Mouse (Mus musculus) mature B cell (primary cell): ENCODE results near the gene Sept3.

Source experiments
- in situ Hi-C: fragments of 300-500 bp; cut with MboI; formaldehyde crosslinking; loops from 2 replicates; pipeline ENCODE4 v1.14.3; 2019

The Sept3 gene

DNA sequence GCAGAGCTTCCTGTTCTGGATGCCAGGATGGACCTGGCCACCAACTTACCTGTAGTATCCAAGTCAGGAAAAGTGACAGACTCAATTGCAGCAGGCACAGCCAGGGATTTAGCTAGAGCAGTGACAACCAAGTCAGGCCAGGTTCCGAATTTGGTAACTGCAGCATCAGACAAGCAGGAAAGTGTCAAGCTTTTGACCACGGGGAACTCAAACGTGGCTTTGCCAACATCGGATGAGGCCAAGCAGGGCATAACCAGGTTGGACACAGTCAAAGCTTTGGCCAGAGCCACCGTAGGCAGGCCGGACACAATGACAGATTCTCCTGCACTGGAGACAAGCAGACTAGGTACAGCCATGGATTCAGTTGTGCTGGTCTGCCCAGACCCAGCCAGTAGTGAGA lies 2.4 kb upstream of the Sept3 start:
- in situ Hi-C loops: no loop called here

- in situ Hi-C loops: loop anchor here (25.0 kb wide), 1 partner anchor 512 kb away; the partner anchor contains the start of gene Cyp2d26
These were observed 521 bp downstream of the Sept3 start for GRCm38 (mm10) chr15:82274927-82275901.

DNA sequence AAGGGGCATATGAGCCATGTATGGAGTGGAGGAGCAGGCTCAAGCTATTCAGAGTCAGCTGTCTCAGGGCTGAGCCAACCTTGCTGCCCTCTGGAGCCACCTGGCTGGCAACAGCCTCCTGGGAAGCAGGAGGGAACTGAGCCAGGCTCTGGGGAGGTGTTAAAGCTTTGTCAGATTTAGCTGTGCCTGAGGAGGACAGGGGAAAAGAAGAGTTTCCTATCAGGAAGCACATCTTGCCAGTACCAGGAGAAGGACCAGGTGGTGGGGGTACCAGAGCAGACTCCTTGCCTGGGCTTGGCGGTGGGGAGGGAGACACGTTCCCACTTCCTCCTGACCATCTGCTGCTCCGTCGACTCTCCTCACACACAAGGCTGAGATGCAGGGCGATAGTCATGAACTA lies 2.9 kb downstream of the Sept3 start:
- in situ Hi-C loops: loop anchor here (25.0 kb wide), 1 partner anchor 510 kb away; the partner anchor contains the start of gene Cyp2d26

DNA sequence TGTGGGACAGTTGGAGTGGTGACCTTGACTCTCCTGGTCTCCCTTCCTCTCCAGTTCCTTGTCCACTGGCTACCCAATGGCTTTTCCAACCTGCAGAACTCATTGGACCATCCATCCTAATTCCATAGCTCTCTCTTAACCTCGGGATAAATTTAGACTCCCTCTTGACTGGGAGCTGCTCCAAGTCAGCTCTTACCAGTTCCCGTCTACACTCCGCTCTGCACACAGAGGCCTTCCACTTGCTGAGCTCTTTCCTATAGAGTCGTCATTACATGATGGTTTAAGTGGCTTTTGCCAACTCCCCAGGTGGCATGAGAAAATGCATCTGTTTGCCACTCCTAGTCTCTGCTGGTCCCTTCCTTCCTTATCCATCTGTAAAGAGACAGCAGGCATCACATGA lies 5.9 kb downstream of the Sept3 start:
- in situ Hi-C loops: loop anchor here (25.0 kb wide), 1 partner anchor 507 kb away; the partner anchor contains the start of gene Cyp2d26

GRCm38 (mm10) chr15:82286157-82286556 lies 11.5 kb downstream of the Sept3 start:
- in situ Hi-C loops: loop anchor here (25.0 kb wide), 1 partner anchor 501 kb away; the partner anchor contains the start of gene Cyp2d26

- in situ Hi-C loops: loop anchor here (25.0 kb wide), 1 partner anchor 497 kb away; the partner anchor contains the start of gene Cyp2d26
These were observed 15.6 kb downstream of the Sept3 start for GRCm38 (mm10) chr15:82290252-82290651.

- in situ Hi-C loops: loop anchor here (25.0 kb wide), 1 partner anchor 494 kb away; the partner anchor contains the start of gene Cyp2d26
These were observed 18.2 kb downstream of the Sept3 start for GRCm38 (mm10) chr15:82292851-82293250.

DNA sequence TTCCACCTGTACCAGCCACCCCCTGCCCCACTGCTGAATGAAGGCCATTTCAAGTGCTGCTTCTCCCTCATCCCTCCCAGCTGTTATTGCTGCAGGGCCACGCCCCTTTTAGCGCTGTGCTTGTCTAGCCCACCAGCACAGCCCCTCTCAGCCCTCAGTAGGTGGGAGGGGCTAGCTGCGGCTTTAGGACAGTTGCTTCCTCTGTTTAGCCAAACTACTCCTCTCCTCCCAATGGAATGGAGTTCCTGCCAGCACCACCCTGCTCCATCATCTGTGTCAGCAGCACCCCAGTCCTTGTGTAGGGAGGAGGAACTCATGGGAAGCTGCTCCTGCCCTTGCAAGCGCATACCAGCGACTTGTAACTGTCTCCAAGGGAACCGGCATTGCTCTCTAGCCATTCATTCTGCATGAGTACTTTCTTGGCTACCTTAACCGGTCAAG lies 18.6 kb downstream of the Sept3 start:
- in situ Hi-C loops: loop anchor here (25.0 kb wide), 1 partner anchor 494 kb away; the partner anchor contains the start of gene Cyp2d26

GRCm38 (mm10) chr15:82294059-82294458 lies 19.4 kb downstream of the Sept3 start:
- in situ Hi-C loops: loop anchor here (25.0 kb wide), 1 partner anchor 493 kb away; the partner anchor contains the start of gene Cyp2d26

- in situ Hi-C loops: loop anchor here (25.0 kb wide), 1 partner anchor 488 kb away; the partner anchor contains the start of gene Cyp2d26
These were observed 24.3 kb downstream of the Sept3 start, which contains the start of gene Wbp2nl for GRCm38 (mm10) chr15:82298764-82299561. Gene Wbp2nl, plus strand, starts transcription at chr15:82298954.

GRCm38 (mm10) chr15:82307107-82307506 lies 32.4 kb downstream of the Sept3 start:
- in situ Hi-C loops: no loop called here

DNA sequence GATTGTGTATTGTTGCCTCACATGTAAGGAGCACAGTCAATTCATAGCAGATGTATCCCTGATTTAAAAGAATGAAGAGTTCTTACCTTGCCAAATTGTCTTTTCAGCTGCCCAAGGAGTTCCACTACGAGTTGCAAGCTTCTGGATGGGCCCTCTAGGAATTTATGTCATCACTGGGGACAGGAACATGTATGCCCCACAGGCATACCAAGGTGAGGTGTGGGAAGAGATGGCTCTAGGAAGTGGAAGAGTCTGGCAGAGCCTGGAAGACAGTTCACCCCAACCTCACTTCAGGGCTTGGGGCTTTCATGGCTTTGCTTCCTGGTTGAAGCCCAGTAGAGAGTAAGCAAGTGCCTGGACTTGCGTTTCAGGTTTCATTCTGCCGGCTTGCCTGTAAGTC lies 33.7 kb downstream of the Sept3 start:
- in situ Hi-C loops: no loop called here

GRCm38 (mm10) chr15:82317839-82318238 lies 43.1 kb downstream of the Sept3 start:
- in situ Hi-C loops: no loop called here

DNA sequence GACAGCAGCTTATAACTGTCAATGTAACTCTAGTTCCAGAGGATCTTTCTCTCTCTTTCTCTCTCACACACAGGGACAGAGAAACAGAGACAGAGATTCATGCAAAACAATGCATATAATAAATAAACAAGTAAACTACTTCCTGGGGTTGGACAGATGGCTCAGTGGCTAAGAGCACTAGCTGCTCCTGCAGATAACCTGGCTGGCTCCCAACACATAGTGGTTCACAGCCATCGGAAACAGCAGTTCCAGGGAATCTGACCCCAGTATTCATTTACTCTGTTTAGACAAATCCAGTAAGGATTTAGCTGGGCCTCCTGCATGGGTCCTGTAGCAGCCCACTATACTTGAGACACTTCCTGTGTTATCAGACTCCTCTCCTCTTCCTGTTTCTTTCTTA lies 44.9 kb downstream of the Sept3 start:
- in situ Hi-C loops: no loop called here

DNA sequence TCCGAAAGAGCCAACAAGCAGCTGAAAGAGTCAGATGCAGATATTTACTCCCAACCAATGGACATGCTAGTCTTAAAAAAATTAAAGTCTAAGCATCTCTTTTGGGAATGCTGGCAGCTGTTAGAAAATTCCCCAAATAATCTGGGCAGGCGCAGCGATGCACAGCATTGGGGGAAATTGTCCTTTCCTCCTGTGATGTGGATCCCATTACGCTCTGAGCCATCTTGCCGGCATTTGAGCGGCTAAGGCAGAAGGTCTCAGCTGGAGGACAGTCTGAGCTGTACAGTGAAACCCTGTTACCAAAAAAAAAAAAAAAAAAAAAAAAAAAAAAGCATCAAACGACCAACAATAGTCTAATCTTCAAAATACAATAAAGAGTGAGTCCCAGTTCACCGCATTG lies 47.5 kb downstream of the Sept3 start:
- in situ Hi-C loops: no loop called here

DNA sequence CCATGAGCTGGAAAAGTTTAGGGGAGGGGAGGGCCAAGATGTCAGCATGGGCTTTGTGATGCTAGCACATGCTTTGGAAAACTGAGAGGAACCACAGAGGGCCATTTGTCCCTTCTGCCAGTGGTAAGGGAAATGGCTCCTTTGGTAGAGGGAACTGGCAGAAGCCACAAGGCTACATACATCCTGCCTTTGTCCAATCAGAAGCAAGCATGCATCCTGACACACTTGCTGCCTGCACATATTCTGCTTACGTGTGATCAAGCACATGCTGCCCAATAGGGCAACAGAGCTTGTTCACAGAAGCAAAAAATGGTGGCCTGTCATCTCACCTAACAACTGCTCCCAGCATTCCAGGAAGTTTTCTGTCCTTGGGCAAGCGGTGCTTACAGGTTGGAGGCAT lies 50.7 kb downstream of the Sept3 start:
- in situ Hi-C loops: no loop called here

DNA sequence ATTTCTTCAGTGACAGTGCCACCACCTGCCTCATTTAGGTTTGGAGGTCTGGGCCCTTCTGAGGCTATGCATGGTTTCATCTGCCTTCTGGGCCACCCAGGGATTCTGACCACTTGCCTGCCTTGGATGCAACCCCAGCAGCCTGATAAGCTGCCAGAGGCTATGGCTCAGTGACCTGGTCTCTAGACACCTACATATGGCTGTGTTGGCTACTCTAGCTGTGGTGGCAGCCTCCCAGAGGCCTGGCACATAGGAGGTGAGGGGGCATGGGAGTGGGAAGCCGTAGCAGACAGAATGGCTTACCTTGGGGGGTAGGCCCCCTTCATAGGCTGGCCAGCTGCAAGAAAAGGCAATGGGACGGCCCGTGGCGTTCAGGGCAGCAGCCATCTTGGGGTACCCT lies 60.5 kb downstream of the Sept3 start:
- in situ Hi-C loops: no loop called here

DNA sequence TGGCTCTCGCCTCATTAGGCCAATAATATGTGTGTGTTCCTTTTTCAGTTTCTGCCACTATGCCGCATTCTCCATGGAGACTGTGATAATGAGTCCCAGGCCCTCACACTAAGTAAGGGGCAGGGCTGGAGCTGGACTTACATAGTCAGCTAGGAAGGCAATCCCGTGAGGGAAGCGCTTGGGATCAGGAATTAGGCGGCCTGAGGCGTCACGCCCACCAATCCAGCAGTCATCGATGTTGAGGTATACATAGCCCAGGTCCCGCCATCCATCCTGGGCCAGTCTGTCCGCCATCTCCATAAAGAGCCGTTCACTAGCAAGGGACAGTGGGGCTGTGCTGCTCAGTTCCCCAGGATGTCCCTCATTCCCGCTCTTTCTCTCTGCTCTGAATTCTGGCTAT lies 61.9 kb downstream of the Sept3 start:
- in situ Hi-C loops: no loop called here

DNA sequence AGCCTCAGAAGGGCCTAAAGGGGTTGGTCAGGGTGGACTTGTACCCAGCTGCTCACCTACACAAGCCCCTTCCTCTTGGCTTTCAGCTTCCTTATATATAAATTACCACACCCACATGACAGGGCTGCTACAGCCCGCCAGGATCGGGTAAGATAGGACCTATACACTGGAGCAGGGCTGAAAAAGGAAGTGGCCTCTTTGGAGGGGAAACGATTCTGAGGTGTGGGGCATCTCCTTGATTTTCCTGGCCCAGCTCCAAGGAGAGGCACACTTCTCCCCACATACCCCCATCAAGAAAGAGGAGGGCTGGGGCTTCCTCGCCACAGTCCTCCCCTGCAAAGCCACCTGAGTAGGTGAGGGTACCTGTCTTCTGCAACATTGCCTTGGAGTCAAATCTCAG lies 63.2 kb downstream of the Sept3 start:
- in situ Hi-C loops: no loop called here

DNA sequence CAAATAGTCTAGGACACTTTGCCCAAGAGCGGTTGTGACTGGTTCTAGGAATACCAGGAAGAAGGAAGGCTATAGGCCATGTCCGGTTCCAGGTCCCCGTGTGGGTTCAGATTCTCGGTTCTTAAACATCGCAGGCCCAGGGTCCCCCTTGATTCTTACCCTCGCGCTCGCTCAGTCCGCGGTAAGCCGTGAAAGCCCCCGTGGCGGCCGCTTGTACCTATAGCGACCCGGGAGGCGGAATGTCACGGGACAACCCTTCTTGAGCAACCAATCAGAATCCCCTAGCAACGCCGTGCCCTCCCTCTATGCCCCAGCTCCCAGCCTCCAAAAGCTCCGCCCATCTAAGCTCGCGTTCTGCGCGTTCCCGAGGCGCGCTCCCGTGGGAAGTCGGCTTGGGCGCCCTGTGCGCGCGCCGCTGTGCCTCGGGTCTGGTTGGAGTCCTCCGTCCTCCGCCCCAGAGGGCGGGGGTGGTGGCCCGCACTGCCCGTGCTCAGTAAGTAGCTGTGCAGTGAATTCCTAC lies 64.0 kb downstream of the Sept3 start, which contains the start of the genes Naga, Pheta2 and Smdt1:
Naga (minus strand) TSS at position 333 of the 520 bp plus-strand sequence.
Pheta2 (plus strand) TSS at position 350 of the 520 bp plus-strand sequence.
Smdt1 (plus strand) TSS at position 367 of the 520 bp plus-strand sequence.
- in situ Hi-C loops: no loop called here

GRCm38 (mm10) chr15:82339150-82339549 lies 64.5 kb downstream of the Sept3 start:
- in situ Hi-C loops: no loop called here
